Mouse (Mus musculus) R1 (cell line): Measurements from ENCODE around the gene Notch1.

ENCODE experiments used
- DNase-seq: peaks from one replicate; pipeline ENCODE4 v3.0.0-alpha.2; 2018; ENCODE audit warnings: low read depth, low spot score

The Notch1 gene

DNA sequence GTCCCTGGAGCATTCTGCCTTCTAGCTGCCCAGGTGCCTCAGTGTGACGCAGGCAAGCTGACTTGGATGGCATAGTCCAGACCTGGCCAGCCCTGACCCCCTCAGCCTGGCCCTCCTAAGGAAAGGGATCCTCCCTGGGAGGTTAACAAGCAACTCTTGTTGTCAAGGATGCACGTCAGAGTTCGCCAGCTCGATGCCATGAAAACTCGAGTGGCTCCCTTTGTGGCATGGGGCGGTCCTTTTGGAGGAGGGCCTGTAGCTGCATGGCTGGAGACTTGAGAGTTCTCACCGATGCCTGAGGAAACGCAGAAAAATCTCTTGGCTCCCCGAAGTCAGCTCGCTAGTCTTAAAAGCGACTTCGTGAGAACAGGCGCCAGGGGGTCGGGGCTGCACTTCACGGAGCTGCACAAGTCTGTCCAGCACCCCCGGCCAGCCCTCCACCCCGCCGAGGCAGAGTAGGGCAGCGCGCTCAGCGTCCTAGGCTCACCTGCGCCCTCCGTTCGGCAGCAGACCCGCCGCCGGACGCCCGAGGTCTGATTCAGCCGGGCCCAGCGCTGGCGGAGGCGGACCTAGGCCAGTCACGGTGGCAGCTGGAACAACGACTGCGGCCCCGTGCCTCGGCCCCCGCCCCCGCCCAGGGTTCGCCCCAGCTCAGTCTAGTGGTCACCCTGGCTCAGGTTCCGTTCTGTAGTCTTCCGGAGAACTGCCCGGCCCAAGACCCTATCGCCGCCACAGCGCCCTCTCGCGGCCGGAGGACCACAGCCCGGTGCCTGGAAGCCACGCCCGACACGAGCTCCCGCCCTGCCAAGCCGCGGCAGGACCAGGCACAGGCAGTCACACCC, 107.7 kb downstream of the Notch1 start, which contains the start of gene Inpp5e:
Gene Inpp5e, minus strand, starts transcription at position 689 of the 842 bp plus-strand sequence.
- peak; percentile 93 for DNase-seq
